Comparison of ENCODE assay signal across 11 mouse cellular contexts in genomic region chr7:67243894-67244282, GRCm38 (mm10). TPM values are rescaled to one million over a fixed set of nuclear protein-coding genes. Genes with fewer than 3 reads are reported as not detected.
DNase-seq lines count a peak whose midpoint lies in the region; ATAC-seq and TF ChIP-seq lines count a peak whose summit lies in the region.
"Had no signal": no experiment of that assay in that cellular context is flagged by ENCODE, and none has a peak within 500 bp of the region (broad histone marks: within the 10 kb centered on the region; RNA-seq: fewer than 3 reads in every experiment).

No protein-coding gene starts in this region.

- no peaks in the 10 kb centered on the region for H3K9me3 ChIP-seq in lung, embryonic 14.5 days (ENCODE audit: low read depth, low read length)
- H3K9me3 ChIP-seq: embryonic facial prominence, embryonic 13.5 days; midbrain, embryonic 15.5 days had no signal

- no peak for DNase-seq in gastrocnemius, adult 2 months
- no peak for DNase-seq in gastrocnemius, adult 18-20 months (ENCODE audit: low spot score)
- DNase-seq in lung, embryonic 14.5 days: peak; percentile 61
- no peak for DNase-seq in lung, postnatal 14 days
- peak; percentile 25 for DNase-seq in fibroblast of lung, adult 2 months (ENCODE audit: low read depth)
- peak; percentile 15 for DNase-seq in splenic B cell, adult 2 months (ENCODE audit: low read depth, low spot score)
- no peak for DNase-seq in gastrocnemius, postnatal 4 days (ENCODE audit: low spot score in 2 of 2)
- DNase-seq in left cerebral cortex, adult 18-20 months (ENCODE audit: low spot score in 2 of 2): no peak

- H3K27me3 ChIP-seq in lung, embryonic 14.5 days (ENCODE audit: insufficient read depth, low read length): no peaks in the 10 kb centered on the region
- no peaks in the 10 kb centered on the region for H3K27me3 ChIP-seq in splenic B cell, adult 2 months (ENCODE audit: control insufficient read depth, insufficient read depth, low read length, poor library complexity, severe bottlenecking)
- H3K27me3 ChIP-seq: embryonic facial prominence, embryonic 13.5 days; midbrain, embryonic 15.5 days had no signal

- ATAC-seq in lung, embryonic 14.5 days (ENCODE audit: insufficient read depth): no peak
- ATAC-seq: midbrain, embryonic 15.5 days had no signal

- H3K4me3 ChIP-seq in gastrocnemius, adult 2 months: no peak overlapping the region
- H3K4me3 ChIP-seq in lung, embryonic 14.5 days (ENCODE audit: low read depth, low read length): no peak overlapping the region
- H3K4me3 ChIP-seq: embryonic facial prominence, embryonic 13.5 days; midbrain, embryonic 15.5 days had no signal

- WGBS in lung, embryonic 14.5 days: 41% methylated on average over 4 of the region's 4 CpGs

- H3K4me2 ChIP-seq in lung, embryonic 14.5 days: no peak overlapping the region
- H3K4me2 ChIP-seq: embryonic facial prominence, embryonic 13.5 days; liver, embryonic 11.5 days; midbrain, embryonic 15.5 days had no signal

- H3K9ac ChIP-seq in lung, embryonic 14.5 days: no peak overlapping the region
- H3K9ac ChIP-seq: embryonic facial prominence, embryonic 13.5 days; midbrain, embryonic 15.5 days had no signal

- peaks cover 23% of the 10 kb centered on the region for H3K36me3 ChIP-seq in lung, embryonic 14.5 days (ENCODE audit: insufficient read depth)
- H3K36me3 ChIP-seq in splenic B cell, adult 2 months (ENCODE audit: control insufficient read depth, insufficient read depth, low read length, poor library complexity, severe bottlenecking): peaks cover 4% of the 10 kb centered on the region; the same call in 1 of the 2 replicates

- H3K4me1 ChIP-seq in lung, embryonic 14.5 days (ENCODE audit: insufficient read depth): no peaks in the 10 kb centered on the region
- H3K4me1 ChIP-seq: embryonic facial prominence, embryonic 13.5 days; midbrain, embryonic 15.5 days had no signal

- TF ChIP-seq CTCF in gastrocnemius, adult 2 months (IDR thresholded peaks at IDR 0.05): no peak
- TF ChIP-seq CTCF in lung, embryonic 14.5 days (IDR thresholded peaks at IDR 0.05; ENCODE audit: low read depth): peak; percentile 32; the same call in 1 of the 2 replicates

- H3K27ac ChIP-seq in gastrocnemius, adult 2 months: peak overlapping the region; percentile 50; the same call in 1 of the 2 replicates
- no peak overlapping the region for H3K27ac ChIP-seq in lung, embryonic 14.5 days (ENCODE audit: low read depth)
- H3K27ac ChIP-seq: embryonic facial prominence, embryonic 13.5 days; midbrain, embryonic 15.5 days had no signal

- intact Hi-C loops in gastrocnemius, adult 2 months (cut with DNase I): loop anchor here (1.0 to 5.0 kb wide), 4 partner anchors 128 to 387 kb away; partner anchors contain the start of gene Mef2a

RNA-seq across cellular contexts. Expression of gene Lysmd4, which starts 21.5 kb away (rescaled TPM):
- 1 to 10 TPM; 6.4 to 7.9 TPM for total RNA-seq in gastrocnemius, adult 2 months (2021)
- 1 to 10 TPM; 7.0 to 7.8 TPM for total RNA-seq in gastrocnemius, adult 18-20 months (2021)
- 10.9 and 11.9 TPM in 2 replicates for polyA plus RNA-seq in lung, embryonic 14.5 days (2014; fragmentation: Nextera tagmentation; extraction: Ambion mirVana)
- total RNA-seq in gastrocnemius, postnatal 4 days (2021): 10 to 100 TPM; 14.5 to 15.0 TPM
- total RNA-seq in left cerebral cortex, adult 18-20 months (2021): 10 to 100 TPM; 30.8 to 35.5 TPM

Comparison
In these comparisons a context has a peak if more than half of its experiments do, and no peak if none do; other contexts are left out.
1. DNase-seq: peak in lung, embryonic 14.5 days (single experiment), fibroblast of lung, adult 2 months (single experiment) and splenic B cell, adult 2 months (single experiment); none in gastrocnemius, adult 2 months (single experiment), gastrocnemius, adult 18-20 months (single experiment), lung, postnatal 14 days (single experiment), gastrocnemius, postnatal 4 days (0 of 2) and left cerebral cortex, adult 18-20 months (0 of 2).